Mouse (Mus musculus): ENCODE data around the gene Fbxw4.

- no peak for TF ChIP-seq CTCF (IDR thresholded peaks at IDR 0.05; ENCODE audit: borderline replicate concordance, control insufficient read depth, extremely low read depth, insufficient read depth, low read length, poor library complexity)
- TF ChIP-seq POLR2A (IDR thresholded peaks at IDR 0.05; ENCODE audit: control insufficient read depth, extremely low read depth, insufficient read depth, low read length, poor library complexity): no peak
Observed at GRCm38 (mm10) chr19:45651524-45651923, 8.6 kb downstream of the Fbxw4 start.
